In genomic region chr10:120461769-120462168, GRCm38 (mm10) we compare ENCODE assay signal across 10 mouse cellular contexts. TPM values are rescaled to one million over a fixed set of nuclear protein-coding genes. Genes with fewer than 3 reads are reported as not detected.
A peak's percentile ranks its signal among the peaks of the same experiment; 100 is the strongest.
DNase-seq lines count a peak whose midpoint lies in the region; ATAC-seq lines count a peak whose summit lies in the region.
"Had no signal": no experiment of that assay in that cellular context is flagged by ENCODE, and none has a peak within 500 bp of the region (broad histone marks: within the 10 kb centered on the region; RNA-seq: fewer than 3 reads in every experiment).

No protein-coding gene starts in this region.

- no peak for ATAC-seq in heart, embryonic 13.5 days (ENCODE audit: extremely low read depth, insufficient number of reproducible peaks, low FRiP score, low TSS enrichment)
- no peak for ATAC-seq in neural tube, embryonic 15.5 days (ENCODE audit: low FRiP score)
- ATAC-seq in stomach, embryonic 16.5 days (ENCODE audit: insufficient read depth, low FRiP score): peak; percentile 58; the same call in 1 of the 2 replicates
- ATAC-seq in CD4-positive, CD25-positive, alpha-beta regulatory T cell, adult 4 months: no peak

- DNase-seq in heart, postnatal 10 days: no peak
- no peak for DNase-seq in neural tube, embryonic 10.5 days (ENCODE audit: extremely low spot score, low spot score)
- DNase-seq in kidney, postnatal 25 days: peak; percentile 10 to 41
- no peak for DNase-seq in spleen, postnatal 10 days (ENCODE audit: low spot score in 2 of 2)
- DNase-seq: cerebellum, adult 2 months had no signal

- H3K4me3 ChIP-seq in heart, embryonic 13.5 days: no peak overlapping the region
- H3K4me3 ChIP-seq in neural tube, embryonic 15.5 days (replicated peaks): no peak overlapping the region
- no peak overlapping the region for H3K4me3 ChIP-seq in stomach, embryonic 16.5 days (replicated peaks; ENCODE audit: low read length)
- H3K4me3 ChIP-seq: midbrain, embryonic 12.5 days had no signal

- peaks cover 35% of the 10 kb centered on the region for H3K4me1 ChIP-seq in heart, embryonic 13.5 days
- no peaks in the 10 kb centered on the region for H3K4me1 ChIP-seq in neural tube, embryonic 15.5 days
- peaks cover 11% of the 10 kb centered on the region for H3K4me1 ChIP-seq in stomach, embryonic 16.5 days (ENCODE audit: control insufficient read depth, insufficient read depth, low read length)
- H3K4me1 ChIP-seq: midbrain, embryonic 12.5 days had no signal

- intact Hi-C loops in heart, postnatal 10 days (cut with DNase I): no loop called here

- H3K27me3 ChIP-seq in heart, embryonic 13.5 days (replicated peaks): no peaks in the 10 kb centered on the region
- H3K27me3 ChIP-seq in neural tube, embryonic 15.5 days (replicated peaks): no peaks in the 10 kb centered on the region
- no peaks in the 10 kb centered on the region for H3K27me3 ChIP-seq in stomach, embryonic 16.5 days (ENCODE audit: control insufficient read depth, insufficient read depth, low read length)
- H3K27me3 ChIP-seq: midbrain, embryonic 12.5 days had no signal

- H3K9me3 ChIP-seq in heart, embryonic 13.5 days: no peaks in the 10 kb centered on the region
- H3K9me3 ChIP-seq in neural tube, embryonic 15.5 days (replicated peaks): no peaks in the 10 kb centered on the region
- no peaks in the 10 kb centered on the region for H3K9me3 ChIP-seq in stomach, embryonic 16.5 days (replicated peaks; ENCODE audit: control insufficient read depth, low read length)
- H3K9me3 ChIP-seq: midbrain, embryonic 12.5 days had no signal

- 0 out of 2 replicates have a peak overlapping the region, but pooled peaks have one; percentile 18 for H3K4me2 ChIP-seq in heart, embryonic 13.5 days
- no peak overlapping the region for H3K4me2 ChIP-seq in neural tube, embryonic 15.5 days
- no peak overlapping the region for H3K4me2 ChIP-seq in stomach, embryonic 16.5 days (ENCODE audit: low read depth, low read length)
- H3K4me2 ChIP-seq: midbrain, embryonic 12.5 days had no signal

- peaks cover 28% of the 10 kb centered on the region for H3K36me3 ChIP-seq in heart, embryonic 13.5 days
- no peaks in the 10 kb centered on the region for H3K36me3 ChIP-seq in neural tube, embryonic 15.5 days
- H3K36me3 ChIP-seq in stomach, embryonic 16.5 days (ENCODE audit: control insufficient read depth, insufficient read depth, low read length): no peaks in the 10 kb centered on the region
- H3K36me3 ChIP-seq: midbrain, embryonic 12.5 days had no signal

- H3K9ac ChIP-seq in heart, embryonic 13.5 days: no peak overlapping the region
- no peak overlapping the region for H3K9ac ChIP-seq in neural tube, embryonic 15.5 days (replicated peaks)
- H3K9ac ChIP-seq in stomach, embryonic 16.5 days (ENCODE audit: low read length): no peak overlapping the region
- H3K9ac ChIP-seq: midbrain, embryonic 12.5 days had no signal

- 25% methylated on average over 5 of the region's 5 CpGs for WGBS in heart, embryonic 13.5 days
- 44% methylated on average over 5 of the region's 5 CpGs for WGBS in neural tube, embryonic 15.5 days
- 16% methylated on average over 5 of the region's 5 CpGs for WGBS in stomach, embryonic 16.5 days

- peak overlapping the region; percentile 50 for H3K27ac ChIP-seq in heart, embryonic 13.5 days (replicated peaks)
- H3K27ac ChIP-seq in neural tube, embryonic 15.5 days (replicated peaks): 0 out of 2 replicates have a peak overlapping the region, but pooled peaks have one; percentile 9
- H3K27ac ChIP-seq in stomach, embryonic 16.5 days (ENCODE audit: low read length): peak overlapping the region; percentile 43
- H3K27ac ChIP-seq: midbrain, embryonic 12.5 days had no signal

RNA-seq across cellular contexts. Expression of gene Hmga2, which starts 14.5 kb away (rescaled TPM):
- polyA plus RNA-seq in heart, embryonic 13.5 days (2015; fragmentation: Nextera tagmentation; extraction: Ambion mirVana): 11.3 and 12.4 TPM in 2 replicates
- under 1 TPM; 0.26 to 0.30 TPM for total RNA-seq in heart, postnatal 10 days (2021)
- polyA plus RNA-seq in neural tube, embryonic 15.5 days (2015; fragmentation: Nextera tagmentation; extraction: Ambion mirVana): 3.2 and 7.5 TPM in 2 replicates
- 15.8 and 17.7 TPM in 2 replicates for polyA plus RNA-seq in stomach, embryonic 16.5 days (2015; fragmentation: Nextera tagmentation; extraction: Ambion mirVana)
- under 1 TPM in 1 of 2 experiments, not detected in 1; 0.36 TPM for polyA plus RNA-seq in CD4-positive, CD25-positive, alpha-beta regulatory T cell, adult 4 months (2017; shearing (Covaris generic))

Comparison
In these comparisons a context has a peak if more than half of its experiments do, and no peak if none do; other contexts are left out.
1. DNase-seq: peak in kidney, postnatal 25 days (2 of 2); none in heart, postnatal 10 days (0 of 2), neural tube, embryonic 10.5 days (single experiment) and spleen, postnatal 10 days (0 of 2).
2. Peak in every context shown above with its lines, with median percentiles within 50 percentile points of each other: H3K27ac ChIP-seq.